Mouse (Mus musculus): ENCODE data around the gene Cep112. TPM values are rescaled to one million over a fixed set of nuclear protein-coding genes. Genes with fewer than 3 reads are reported as not detected.

The Cep112 gene
- polyA plus RNA-seq, 1 experiment = 0.97 TPM

- Histone ChIP-seq H3K36me3 (ENCODE audit: control insufficient read depth, insufficient read depth) (no peaks in the 10 kb centered on the region), H3K4me3 (ENCODE audit: insufficient read depth, poor library complexity, severe bottlenecking) (no peak overlapping the region), H3K79me2 (ENCODE audit: control insufficient read depth, insufficient read depth) (no peaks in the 10 kb centered on the region), H3ac (ENCODE audit: control insufficient read depth, insufficient read length, low read depth) (no peak overlapping the region), H3K27me3 (ENCODE audit: control insufficient read depth, insufficient read depth, insufficient read length) (no peaks in the 10 kb centered on the region), H3K79me3 (ENCODE audit: low read depth) (no peaks in the 10 kb centered on the region)
- no peak for TF ChIP-seq CTCF (IDR thresholded peaks at IDR 0.05; ENCODE audit: control insufficient read depth, insufficient read depth, insufficient read length)
Measured at GRCm38 (mm10) chr11:108562076-108562475, 137.1 kb downstream of the Cep112 start.

GRCm38 (mm10) chr11:108586551-108587184, 161.7 kb downstream of the Cep112 start:
- no peak for TF ChIP-seq MYOG (IDR thresholded peaks at IDR 0.05; ENCODE audit: control insufficient read depth, extremely low read depth, insufficient read length)
- TF ChIP-seq USF1 (IDR thresholded peaks at IDR 0.05; ENCODE audit: low read depth) = no peak
- TF ChIP-seq MYOD1 (IDR thresholded peaks at IDR 0.05; ENCODE audit: control insufficient read depth, insufficient read length, low read depth) = no peak
- TF ChIP-seq CEBPB (IDR thresholded peaks at IDR 0.05; ENCODE audit: low read depth) = no peak
- TF ChIP-seq CTCF (IDR thresholded peaks at IDR 0.05; ENCODE audit: control insufficient read depth, insufficient read depth, insufficient read length) = no peak
- TF ChIP-seq MAX (IDR thresholded peaks at IDR 0.05) = no peak
- no peak for TF ChIP-seq FOSL1 (IDR thresholded peaks at IDR 0.05; ENCODE audit: insufficient read depth, low read length, poor library complexity, severe bottlenecking)
- Histone ChIP-seq H3K27me3 (ENCODE audit: control insufficient read depth, insufficient read depth, insufficient read length) (no peaks in the 10 kb centered on the region), H3K36me3 (ENCODE audit: control insufficient read depth, insufficient read depth) (no peaks in the 10 kb centered on the region), H3K79me2 (ENCODE audit: control insufficient read depth, insufficient read depth) (no peaks in the 10 kb centered on the region), H3ac (ENCODE audit: control insufficient read depth, insufficient read length, low read depth) (no peak overlapping the region), H3K79me3 (ENCODE audit: low read depth) (no peaks in the 10 kb centered on the region), H3K4me3 (ENCODE audit: insufficient read depth, poor library complexity, severe bottlenecking) (no peak overlapping the region)

- H3ac ChIP-seq (ENCODE audit: control insufficient read depth, insufficient read length, low read depth) = no peak overlapping the region
- no peak overlapping the region for H3K4me3 ChIP-seq (ENCODE audit: insufficient read depth, poor library complexity, severe bottlenecking)
- TF ChIP-seq MYOG (IDR thresholded peaks at IDR 0.05; ENCODE audit: control insufficient read depth, extremely low read depth, insufficient read length) (no peak), USF1 (IDR thresholded peaks at IDR 0.05; ENCODE audit: low read depth) (no peak), MAX (IDR thresholded peaks at IDR 0.05) (no peak), CTCF (IDR thresholded peaks at IDR 0.05; ENCODE audit: control insufficient read depth, insufficient read depth, insufficient read length) (no peak), MYOD1 (IDR thresholded peaks at IDR 0.05; ENCODE audit: control insufficient read depth, insufficient read length, low read depth) (no peak), FOSL1 (IDR thresholded peaks at IDR 0.05; ENCODE audit: insufficient read depth, low read length, poor library complexity, severe bottlenecking) (no peak), CEBPB (IDR thresholded peaks at IDR 0.05; ENCODE audit: low read depth) (no peak)
- H3K36me3 ChIP-seq (ENCODE audit: control insufficient read depth, insufficient read depth) = no peaks in the 10 kb centered on the region
- no peaks in the 10 kb centered on the region for H3K79me3 ChIP-seq (ENCODE audit: low read depth)
- no peaks in the 10 kb centered on the region for H3K27me3 ChIP-seq (ENCODE audit: control insufficient read depth, insufficient read depth, insufficient read length)
- H3K79me2 ChIP-seq (ENCODE audit: control insufficient read depth, insufficient read depth) = no peaks in the 10 kb centered on the region
Measured at GRCm38 (mm10) chr11:108593207-108593958, 168.4 kb downstream of the Cep112 start.

- Histone ChIP-seq H3K79me3 (ENCODE audit: low read depth) (no peaks in the 10 kb centered on the region), H3K4me3 (ENCODE audit: insufficient read depth, poor library complexity, severe bottlenecking) (no peak overlapping the region), H3K27me3 (ENCODE audit: control insufficient read depth, insufficient read depth, insufficient read length) (no peaks in the 10 kb centered on the region), H3K79me2 (ENCODE audit: control insufficient read depth, insufficient read depth) (no peaks in the 10 kb centered on the region), H3ac (ENCODE audit: control insufficient read depth, insufficient read length, low read depth) (no peak overlapping the region), H3K36me3 (ENCODE audit: control insufficient read depth, insufficient read depth) (no peaks in the 10 kb centered on the region)
- no peak for TF ChIP-seq CTCF (IDR thresholded peaks at IDR 0.05; ENCODE audit: control insufficient read depth, insufficient read depth, insufficient read length)
- TF ChIP-seq MYOD1 (IDR thresholded peaks at IDR 0.05; ENCODE audit: control insufficient read depth, insufficient read length, low read depth) = no peak
- TF ChIP-seq FOSL1 (IDR thresholded peaks at IDR 0.05; ENCODE audit: insufficient read depth, low read length, poor library complexity, severe bottlenecking) = no peak
- TF ChIP-seq USF1 (IDR thresholded peaks at IDR 0.05; ENCODE audit: low read depth) = no peak
- TF ChIP-seq MYOG (IDR thresholded peaks at IDR 0.05; ENCODE audit: control insufficient read depth, extremely low read depth, insufficient read length) = no peak
- no peak for TF ChIP-seq MAX (IDR thresholded peaks at IDR 0.05)
- TF ChIP-seq CEBPB (IDR thresholded peaks at IDR 0.05; ENCODE audit: low read depth) = no peak
Measured at GRCm38 (mm10) chr11:108593959-108594579, 169.1 kb downstream of the Cep112 start.

GRCm38 (mm10) chr11:108605301-108605700, 180.3 kb downstream of the Cep112 start:
- no peak for TF ChIP-seq MYOD1 (IDR thresholded peaks at IDR 0.05; ENCODE audit: control insufficient read depth, insufficient read length, low read depth)
- TF ChIP-seq MAX (IDR thresholded peaks at IDR 0.05) = no peak
- no peak for TF ChIP-seq MYOG (IDR thresholded peaks at IDR 0.05; ENCODE audit: control insufficient read depth, extremely low read depth, insufficient read length)
- no peak for TF ChIP-seq CEBPB (IDR thresholded peaks at IDR 0.05; ENCODE audit: low read depth)
- H3K36me3 ChIP-seq (ENCODE audit: control insufficient read depth, insufficient read depth) = no peaks in the 10 kb centered on the region
- H3ac ChIP-seq (ENCODE audit: control insufficient read depth, insufficient read length, low read depth) = no peak overlapping the region
- H3K27me3 ChIP-seq (ENCODE audit: control insufficient read depth, insufficient read depth, insufficient read length) = no peaks in the 10 kb centered on the region
- no peak overlapping the region for H3K4me3 ChIP-seq (ENCODE audit: insufficient read depth, poor library complexity, severe bottlenecking)
- H3K79me2 ChIP-seq (ENCODE audit: control insufficient read depth, insufficient read depth) = no peaks in the 10 kb centered on the region
- H3K79me3 ChIP-seq (ENCODE audit: low read depth) = no peaks in the 10 kb centered on the region
